Mouse (Mus musculus) liver, postnatal 0 days (tissue): ENCODE measurements around the gene Sft2d2.

Experiments used
- CTCF ChIP-seq: sonication (generic); IDR thresholded peaks from 2 replicates; pipeline ENCODE4 v1.5.1; 2016; ENCODE audit warnings: antibody characterized with exemption, low read depth
- EP300 ChIP-seq: IDR thresholded peaks from 2 replicates; pipeline ENCODE4 v1.6.1; 2016; ENCODE audit warnings: antibody characterized with exemption, low read depth, mild to moderate bottlenecking

GRCm38 (mm10) chr1:165186491-165186890 lies 7.7 kb downstream of the Sft2d2 start:
- TF ChIP-seq CTCF (no peak), EP300 (no peak)
